Mouse (Mus musculus) ES-E14 (cell line): ENCODE results near the gene Snai3.

ENCODE experiments used
- CHD2 ChIP-seq: IDR thresholded peaks from 2 replicates; pipeline ENCODE4 v1.6.1; 2014; ENCODE audit warnings: mild to moderate bottlenecking, low read depth, low read length, inconsistent platforms
- HCFC1 ChIP-seq: IDR thresholded peaks from 2 replicates; pipeline ENCODE4 v1.6.1; 2012; ENCODE audit warnings: low read length, inconsistent platforms, borderline replicate concordance; ENCODE audit not compliant: insufficient read depth
- ZC3H11A ChIP-seq: IDR thresholded peaks from 2 replicates; pipeline ENCODE4 v1.6.1; 2012; ENCODE audit warnings: low read depth, mild to moderate bottlenecking, inconsistent platforms, low read length, borderline replicate concordance

- TF ChIP-seq CHD2 (no peak), HCFC1 (no peak), ZC3H11A (no peak)
Observed at GRCm38 (mm10) chr8:122454409-122454808, 6.1 kb downstream of the Snai3 start.
